Mouse (Mus musculus): ENCODE measurements around the gene Cmtm4.
A peak's percentile ranks its signal among the peaks of the same experiment; 100 is the strongest.

The Cmtm4 gene

DNA sequence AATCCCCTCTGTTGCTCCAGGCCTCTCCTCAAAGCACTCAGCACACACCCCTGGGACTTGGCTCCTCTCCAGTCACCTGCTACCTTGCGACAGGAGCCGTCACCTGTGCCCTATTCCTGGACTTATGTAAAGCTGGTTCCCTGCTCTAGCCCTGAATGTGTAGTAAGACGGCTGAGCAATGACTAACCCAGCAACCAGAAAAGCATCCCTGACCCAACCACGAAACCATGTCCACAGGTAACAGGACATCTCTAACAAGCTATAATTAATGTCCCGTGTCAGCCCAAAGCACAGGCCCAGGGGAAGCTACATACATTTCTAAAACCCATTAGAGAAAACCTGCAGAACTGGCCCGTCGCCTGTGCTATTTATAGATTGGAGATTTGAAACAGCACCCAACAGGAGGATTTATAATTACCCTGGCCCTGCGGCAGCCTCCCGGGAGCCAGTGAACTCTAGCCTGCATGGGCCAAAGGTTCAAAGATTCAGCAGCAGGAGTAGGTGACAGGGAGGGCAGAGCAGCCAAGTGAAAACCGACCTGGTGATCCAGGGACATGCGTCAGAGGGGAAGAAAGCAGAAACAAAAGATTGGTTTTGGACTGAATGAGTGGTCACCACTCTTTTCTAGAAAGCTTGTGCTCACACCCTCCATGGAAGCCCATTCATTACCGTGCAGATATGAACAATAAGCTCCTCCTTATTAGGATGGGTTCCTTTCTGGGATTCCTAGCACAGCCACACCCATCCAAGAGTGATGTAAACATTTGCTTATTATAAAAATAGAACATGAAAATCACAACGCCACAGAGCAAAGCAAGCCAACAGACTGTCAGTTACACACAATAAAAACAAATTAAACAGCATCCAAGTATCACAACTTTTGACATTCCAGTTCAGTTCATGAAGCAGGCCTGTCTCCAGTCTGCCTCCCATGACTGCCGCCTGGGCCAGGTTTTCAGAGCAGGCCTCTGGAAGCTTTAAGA lies 20.5 kb downstream of the Cmtm4 start:
- DNase-seq (ENCODE audit: low spot score in 2 of 2): peak; percentile 53 to 58

GRCm38 (mm10) chr8:104374269-104374668 lies 21.3 kb downstream of the Cmtm4 start:
- DNase-seq (ENCODE audit: low spot score in 2 of 2): no peak

DNA sequence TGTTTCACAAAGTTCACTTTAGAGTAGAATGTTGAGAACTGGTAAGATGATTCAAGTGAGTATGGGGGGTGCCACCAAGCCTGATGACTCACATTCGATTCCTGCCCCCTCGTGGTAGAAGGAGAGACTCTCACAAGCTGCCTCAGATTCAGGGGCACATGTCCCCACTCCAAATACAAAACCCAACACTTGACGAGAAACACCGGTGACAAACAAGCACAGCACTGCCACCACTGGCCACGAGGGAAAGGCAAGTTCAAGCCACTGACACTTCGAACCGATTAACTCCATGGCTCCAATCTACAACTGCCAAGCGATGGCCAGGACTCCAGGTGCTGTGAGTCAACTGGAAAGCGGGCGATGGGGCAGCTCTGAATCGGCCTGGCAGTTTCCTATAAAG lies 21.8 kb downstream of the Cmtm4 start:
- no peak for DNase-seq (ENCODE audit: low spot score in 2 of 2)

DNA sequence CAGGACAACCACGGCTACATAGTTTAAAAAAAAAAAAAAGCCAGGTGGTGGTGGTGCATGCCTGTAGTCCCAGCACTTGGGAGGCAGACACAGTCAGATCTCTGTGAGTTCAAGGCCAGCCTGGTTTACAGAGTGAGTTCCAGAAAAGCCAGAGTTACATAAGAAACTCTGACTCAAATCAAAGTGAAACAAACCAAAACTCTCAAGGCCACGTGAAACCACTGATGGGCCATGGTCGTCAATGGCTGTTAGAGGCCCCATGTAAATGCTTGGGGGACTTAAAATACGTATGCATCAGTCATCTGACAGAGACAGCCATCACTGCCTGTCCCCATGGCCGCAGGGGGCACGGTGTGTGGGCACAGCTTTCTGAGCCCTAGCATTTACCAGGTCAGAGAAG lies 24.5 kb downstream of the Cmtm4 start:
- DNase-seq (ENCODE audit: low spot score in 2 of 2): no peak

DNA sequence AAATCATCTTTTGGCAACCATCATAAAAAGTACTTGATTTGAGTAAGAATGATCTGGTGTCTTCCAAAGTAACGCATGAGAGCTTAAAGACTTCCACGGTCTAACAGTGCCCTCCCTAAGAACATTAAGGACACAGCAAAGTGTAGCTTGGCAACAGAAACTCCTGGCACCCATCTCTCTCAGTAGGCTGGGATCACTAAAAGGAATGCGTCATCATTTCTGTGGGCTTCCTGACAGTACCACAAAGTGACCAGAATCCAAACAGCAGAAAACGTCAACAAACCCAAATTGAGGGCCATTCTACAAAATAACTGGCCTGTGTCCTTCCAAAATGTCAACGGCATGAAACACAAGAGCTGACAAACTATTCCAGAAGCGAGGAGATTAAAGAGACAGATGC lies 25.5 kb downstream of the Cmtm4 start:
- peak; percentile 32 to 39 for DNase-seq (ENCODE audit: low spot score in 2 of 2)

DNA sequence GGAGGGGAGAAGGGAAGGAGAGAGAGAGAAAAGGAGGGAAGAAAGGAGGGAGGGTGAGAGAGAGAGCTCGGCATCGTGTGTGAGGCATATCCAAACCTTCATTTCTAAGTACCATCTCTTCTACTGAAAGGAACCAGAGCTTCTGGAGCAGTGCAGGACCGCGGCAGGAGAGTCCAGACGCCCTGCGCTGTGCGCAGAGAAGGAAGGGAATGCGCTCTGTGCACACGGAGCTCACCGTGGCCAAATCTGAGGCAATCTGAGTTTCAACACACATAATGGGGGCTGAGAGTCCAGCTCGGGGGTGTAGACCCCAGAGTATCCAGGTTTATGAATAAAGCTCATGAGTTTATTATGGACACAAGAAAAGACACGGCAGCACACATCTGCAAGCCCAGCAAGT lies 26.0 kb downstream of the Cmtm4 start:
- no peak for DNase-seq (ENCODE audit: low spot score in 2 of 2)

GRCm38 (mm10) chr8:104367398-104367797 lies 28.2 kb downstream of the Cmtm4 start:
- DNase-seq (ENCODE audit: low spot score in 2 of 2): no peak

GRCm38 (mm10) chr8:104365695-104366094 lies 29.9 kb downstream of the Cmtm4 start:
- no peak for DNase-seq (ENCODE audit: low spot score in 2 of 2)

GRCm38 (mm10) chr8:104359778-104360456 lies 35.7 kb downstream of the Cmtm4 start:
- DNase-seq (ENCODE audit: low spot score in 2 of 2): no peak

- no peak for DNase-seq (ENCODE audit: low spot score in 2 of 2)
Observed at GRCm38 (mm10) chr8:104358637-104359036, 37.0 kb downstream of the Cmtm4 start.

- DNase-seq (ENCODE audit: low spot score in 2 of 2): no peak
Observed at GRCm38 (mm10) chr8:104354504-104354903, 41.1 kb downstream of the Cmtm4 start.

DNA sequence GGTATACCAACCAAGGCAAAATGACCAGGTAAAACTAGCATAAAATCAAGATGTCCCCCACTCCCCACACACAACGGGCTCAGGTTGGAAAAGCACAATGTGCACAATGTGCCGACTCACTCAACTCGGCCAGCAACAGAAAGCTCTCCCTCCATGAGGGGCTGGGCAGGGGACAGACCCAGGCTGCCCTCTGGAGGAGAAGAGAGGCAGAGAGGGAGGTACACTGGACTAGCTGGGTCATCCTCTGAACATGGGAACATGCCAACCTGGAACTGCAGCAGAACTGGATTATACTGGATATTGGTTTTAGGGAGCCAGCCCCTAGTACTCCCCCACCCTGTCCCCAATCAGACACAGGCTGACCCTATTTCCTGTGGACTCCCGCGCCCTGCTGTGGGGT lies 42.4 kb downstream of the Cmtm4 start:
- no peak for DNase-seq (ENCODE audit: low spot score in 2 of 2)

GRCm38 (mm10) chr8:104350047-104350446 lies 45.6 kb downstream of the Cmtm4 start:
- DNase-seq (ENCODE audit: low spot score in 2 of 2): no peak

DNA sequence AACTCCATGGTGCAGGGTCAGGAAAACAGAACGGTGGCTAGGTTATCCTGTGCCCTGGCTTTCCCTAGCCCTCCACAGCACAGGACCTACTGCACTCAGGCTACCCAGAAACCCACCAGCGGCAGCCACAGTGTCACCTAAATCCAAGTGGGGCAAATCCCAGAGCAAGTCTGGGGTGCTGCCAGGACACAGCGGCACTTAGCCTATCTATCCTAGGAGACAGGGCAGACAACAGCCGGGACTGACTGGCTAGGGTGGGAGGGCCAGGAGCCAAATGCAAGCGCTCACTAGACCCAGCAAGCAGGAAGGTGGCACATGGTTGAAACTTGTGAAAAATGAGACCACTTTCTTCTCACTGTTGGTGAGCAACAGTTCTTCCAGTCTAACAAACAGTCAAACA lies 46.6 kb downstream of the Cmtm4 start:
- peak; percentile 18 to 35 for DNase-seq (ENCODE audit: low spot score in 2 of 2)

GRCm38 (mm10) chr8:104346706-104347105 lies 48.9 kb downstream of the Cmtm4 start:
- no peak for DNase-seq (ENCODE audit: low spot score in 2 of 2)

DNA sequence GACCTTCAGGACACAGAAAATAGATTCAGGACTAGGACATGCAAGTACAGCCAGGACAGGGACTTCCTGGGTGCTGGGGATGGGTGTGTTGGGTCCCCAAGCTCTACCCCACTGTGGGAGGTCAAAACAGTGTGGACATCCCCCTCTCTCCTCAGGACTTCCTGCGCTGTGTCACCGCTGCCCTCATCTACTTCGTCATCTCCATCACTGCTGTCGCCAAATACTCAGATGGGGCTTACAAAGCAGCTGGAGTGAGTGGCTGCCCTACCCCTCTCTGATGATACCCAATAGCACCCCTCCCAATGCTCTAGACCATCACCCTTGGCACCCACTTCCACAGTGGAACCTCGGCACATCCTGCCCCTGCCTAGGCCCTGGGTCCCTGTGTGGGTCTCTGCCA lies 51.0 kb downstream of the Cmtm4 start:
- DNase-seq (ENCODE audit: low spot score in 2 of 2): no peak

DNA sequence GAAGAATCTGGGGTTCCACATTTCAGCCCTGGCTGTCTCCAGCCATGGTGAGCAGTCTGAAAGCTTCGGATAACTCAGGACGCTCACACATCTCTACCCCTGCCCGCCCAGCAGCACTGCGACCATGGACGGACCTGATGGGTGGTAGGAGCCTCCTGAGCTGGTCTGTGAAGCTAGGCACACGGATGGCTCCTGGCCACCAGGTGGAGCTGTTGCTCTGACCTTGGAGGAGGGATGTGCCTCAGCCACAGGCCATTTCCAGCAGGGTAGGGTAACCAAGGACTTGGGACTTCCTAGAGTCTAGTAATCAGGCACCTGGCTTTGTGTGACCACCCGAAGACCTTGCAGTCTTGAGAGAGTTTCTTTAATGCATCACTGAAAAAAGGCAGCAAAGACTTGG lies 51.6 kb downstream of the Cmtm4 start:
- DNase-seq (ENCODE audit: low spot score in 2 of 2): peak; percentile 72 to 79

GRCm38 (mm10) chr8:104342426-104342825 lies 53.2 kb downstream of the Cmtm4 start:
- no peak for DNase-seq (ENCODE audit: low spot score in 2 of 2)

DNA sequence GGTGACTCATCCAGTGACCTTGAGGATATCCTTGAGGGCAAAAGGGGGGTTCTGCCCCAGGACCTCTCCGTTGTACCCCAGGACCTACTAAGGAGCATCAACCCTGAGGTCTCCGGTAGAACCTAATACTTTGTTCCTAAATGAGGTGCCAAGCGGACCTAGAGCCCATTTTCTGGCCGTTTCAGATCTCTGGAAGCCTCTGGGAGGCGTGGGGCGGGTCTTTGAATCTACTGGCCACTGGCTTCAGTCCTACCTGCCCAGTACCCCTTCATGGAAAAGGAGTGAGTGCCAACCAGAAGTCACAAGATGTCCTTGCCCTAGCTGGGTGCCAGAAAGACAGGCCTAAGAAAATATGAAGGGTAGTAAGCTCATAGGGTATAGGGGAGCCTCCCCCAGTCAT lies 53.9 kb downstream of the Cmtm4 start:
- no peak for DNase-seq (ENCODE audit: low spot score in 2 of 2)

- DNase-seq (ENCODE audit: low spot score in 2 of 2): peak; percentile 78 to 83
Observed at GRCm38 (mm10) chr8:104341106-104341561, 54.5 kb downstream of the Cmtm4 start.

DNA sequence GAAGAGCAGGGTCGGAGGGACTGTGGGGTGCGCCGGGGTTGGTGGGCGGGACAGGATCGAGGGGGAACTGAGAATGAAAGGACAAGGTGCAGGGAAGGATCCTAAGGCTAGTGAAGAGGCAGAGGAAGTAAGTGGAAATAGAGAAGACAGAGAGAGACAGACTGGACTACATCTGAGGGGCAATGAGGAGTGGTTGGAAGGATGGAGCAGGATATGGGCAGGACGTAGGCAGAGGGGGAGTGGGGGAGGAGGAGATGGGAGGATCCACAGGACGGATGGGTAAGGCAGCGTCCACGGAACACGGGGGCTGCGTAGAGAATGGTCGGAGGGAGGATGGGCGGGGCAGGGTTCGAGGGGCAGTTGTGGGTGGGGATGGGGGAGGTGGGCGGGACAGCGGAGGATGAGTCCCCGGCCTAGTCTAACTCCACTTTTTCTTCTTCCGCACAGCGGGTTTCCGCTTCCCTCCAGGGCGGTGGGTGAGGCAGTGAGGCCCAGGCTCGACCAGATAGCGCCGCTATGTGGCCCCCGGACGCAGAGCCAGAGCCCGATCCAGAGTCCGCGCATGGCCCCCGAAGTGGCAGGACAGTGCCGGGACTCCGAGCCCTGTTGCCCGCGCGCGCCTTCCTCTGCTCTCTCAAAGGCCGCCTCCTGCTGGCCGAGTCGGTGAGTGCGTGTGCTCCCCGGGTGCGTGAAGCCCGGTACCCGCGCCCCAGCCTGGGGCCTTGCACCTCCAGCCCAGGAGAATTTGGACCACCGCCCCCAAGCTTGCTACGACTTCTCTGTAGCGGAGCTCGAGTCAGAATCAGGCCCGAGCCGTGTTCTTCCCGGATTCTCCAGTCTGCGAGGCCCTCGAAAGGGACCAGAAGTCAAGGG lies 55.1 kb downstream of the Cmtm4 start:
- peak; percentile 79 to 85 for DNase-seq (ENCODE audit: low spot score in 2 of 2)

- DNase-seq (ENCODE audit: low spot score in 2 of 2): no peak
Observed at GRCm38 (mm10) chr8:104339983-104340232, 55.7 kb downstream of the Cmtm4 start.
